Mouse (Mus musculus) cortical plate, adult 2 months (tissue): Measurements from ENCODE around the gene Pex16. TPM values are rescaled to one million over a fixed set of nuclear protein-coding genes. Genes with fewer than 3 reads are reported as not detected.
A peak's percentile ranks its signal among the peaks of the same experiment; 100 is the strongest.
"Not testable (repeated sequence)": the region's sequence is repeated elsewhere in the genome, so short reads cannot be mapped to it uniquely, and the experiment has no call there.

ENCODE experiments used
- H3K27ac ChIP-seq: fragments of 200-500 bp; 2 replicates; pipeline ENCODE4 v1.5.1; 2012; ENCODE audit warnings: low read length, control low read depth, inconsistent platforms; ENCODE audit not compliant: insufficient read depth
- H3K4me1 ChIP-seq: fragments of 200-500 bp; 2 replicates; pipeline ENCODE4 v1.6.1; 2011; ENCODE audit warnings: low read length; ENCODE audit not compliant: control insufficient read depth, insufficient read depth
- H3K4me3 ChIP-seq: fragments of 200-500 bp; 2 replicates; pipeline ENCODE4 v1.5.1; 2011; ENCODE audit warnings: mild to moderate bottlenecking, low read length, control low read depth; ENCODE audit not compliant: insufficient read depth
- CTCF ChIP-seq: fragments of 200-500 bp; IDR thresholded peaks from 2 replicates; pipeline ENCODE4 v1.5.1; 2011; ENCODE audit warnings: mild to moderate bottlenecking, control low read depth, low read length; ENCODE audit not compliant: insufficient read depth; ENCODE audit errors: extremely low read depth
- POLR2A ChIP-seq: fragments of 200-500 bp; IDR thresholded peaks from 2 replicates; pipeline ENCODE4 v1.6.1; 2011; ENCODE audit warnings: mild to moderate bottlenecking, low read length, control low read depth; ENCODE audit not compliant: insufficient read depth; ENCODE audit errors: extremely low read depth
- polyA plus RNA-seq: library from polyadenylated mRNA; depleted of rRNA; stranded (reverse); fragments of >200 nt; gene quantifications from 2 replicates; pipeline ENCODE4 v1.2.3, GENCODE M21; 2012

Pex16 gene
- polyA plus RNA-seq, 1 experiment = 45.5 TPM

DNA sequence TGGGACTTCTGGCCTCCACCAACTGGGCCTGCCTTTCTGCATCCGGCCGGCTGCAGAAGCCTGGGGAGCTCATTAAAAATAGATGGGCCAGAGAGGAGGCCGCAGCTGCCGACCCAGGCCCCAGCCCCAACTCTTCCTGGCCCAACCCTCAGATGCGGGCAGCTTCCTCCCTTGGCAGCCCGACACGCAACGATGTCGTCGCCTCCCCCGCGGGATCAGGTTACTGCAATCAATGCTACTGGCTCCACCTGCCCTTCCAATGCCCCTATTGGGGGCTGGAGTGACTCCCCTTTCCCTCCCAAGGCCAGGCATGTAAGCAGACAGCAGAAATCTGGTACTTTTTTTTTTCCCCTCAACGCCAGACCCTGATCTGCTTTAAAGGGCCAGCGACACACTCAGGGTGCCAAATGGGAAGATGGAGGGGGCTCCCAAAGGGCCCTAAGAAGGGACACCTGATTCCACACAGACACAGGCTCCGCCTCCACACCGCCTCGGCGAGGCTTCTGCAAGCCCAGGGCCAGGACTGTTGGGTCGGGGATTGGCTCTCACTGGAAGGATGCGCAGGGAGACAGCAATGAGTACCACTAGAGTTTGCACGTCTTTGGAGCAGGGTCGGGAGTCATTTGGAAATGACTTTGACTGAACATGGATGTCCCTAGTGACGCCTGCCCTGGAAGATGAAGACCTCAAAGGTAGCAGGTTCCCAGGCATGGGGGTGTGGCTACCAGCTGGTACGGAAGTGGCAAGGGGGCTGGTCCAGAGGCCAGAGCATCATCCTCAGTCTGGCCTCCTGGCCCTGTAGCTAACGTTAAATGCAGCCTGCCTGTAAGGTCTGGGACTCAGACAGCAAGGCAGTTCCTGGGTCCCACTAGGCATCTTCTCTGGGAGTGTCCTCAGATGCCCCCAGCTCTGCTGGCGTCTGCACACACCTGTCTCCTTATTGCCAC, 18.1 kb downstream of the Pex16 start:
- Histone ChIP-seq H3K4me1 (peaks cover 23% of the 10 kb centered on the region), H3K27ac (peak overlapping the region; percentile 89), H3K4me3 (peak overlapping the region; percentile 37)
- TF ChIP-seq POLR2A (peak; percentile 28; the same call in 1 of the 2 replicates), CTCF (no peak)

DNA sequence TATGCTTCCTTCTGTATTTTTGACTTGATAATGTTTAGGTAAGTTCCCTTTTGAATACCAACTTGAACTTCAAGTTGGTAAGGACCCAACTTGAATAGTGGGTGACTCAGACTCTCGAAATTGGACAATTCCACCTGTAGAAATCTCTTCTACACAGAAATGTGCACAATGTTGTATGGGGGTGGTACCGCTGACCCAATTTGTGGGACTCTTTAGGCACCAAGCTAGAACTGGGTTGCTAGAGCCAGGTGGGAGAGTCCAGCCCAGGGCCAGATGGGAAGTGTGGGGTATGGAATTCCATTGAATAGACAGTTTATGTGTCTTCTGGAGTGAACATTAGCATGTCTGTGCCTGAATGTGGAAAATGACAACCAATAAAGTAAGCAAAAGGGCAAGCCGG, 21.1 kb downstream of the Pex16 start:
- Histone ChIP-seq H3K4me1 (peaks cover 23% of the 10 kb centered on the region), H3K4me3 (no peak overlapping the region), H3K27ac (no peak overlapping the region)
- no peak for TF ChIP-seq CTCF
- TF ChIP-seq POLR2A = no peak

DNA sequence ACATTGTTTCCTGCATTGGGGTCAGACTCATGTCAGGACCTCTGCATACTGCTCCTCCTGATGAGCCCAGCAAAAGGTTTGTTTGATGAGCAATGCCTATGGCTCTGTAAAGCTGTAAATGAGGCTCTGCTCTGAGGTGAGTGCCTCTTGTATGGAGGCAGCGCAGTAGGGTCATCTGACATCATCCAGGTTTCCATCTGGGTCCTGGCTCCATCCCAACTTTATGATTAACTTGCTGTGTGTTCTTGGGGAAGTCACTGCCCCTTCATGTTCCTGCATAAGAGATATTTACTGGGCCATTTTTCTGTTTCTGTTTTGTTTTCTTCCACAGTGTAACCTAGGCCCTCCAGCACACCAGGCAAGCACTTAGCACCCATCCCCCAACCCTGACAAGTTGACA, 23.0 kb downstream of the Pex16 start:
- Histone ChIP-seq H3K27ac (no peak overlapping the region), H3K4me1 (peaks cover 15% of the 10 kb centered on the region), H3K4me3 (no peak overlapping the region)
- no peak for TF ChIP-seq CTCF
- no peak for TF ChIP-seq POLR2A

DNA sequence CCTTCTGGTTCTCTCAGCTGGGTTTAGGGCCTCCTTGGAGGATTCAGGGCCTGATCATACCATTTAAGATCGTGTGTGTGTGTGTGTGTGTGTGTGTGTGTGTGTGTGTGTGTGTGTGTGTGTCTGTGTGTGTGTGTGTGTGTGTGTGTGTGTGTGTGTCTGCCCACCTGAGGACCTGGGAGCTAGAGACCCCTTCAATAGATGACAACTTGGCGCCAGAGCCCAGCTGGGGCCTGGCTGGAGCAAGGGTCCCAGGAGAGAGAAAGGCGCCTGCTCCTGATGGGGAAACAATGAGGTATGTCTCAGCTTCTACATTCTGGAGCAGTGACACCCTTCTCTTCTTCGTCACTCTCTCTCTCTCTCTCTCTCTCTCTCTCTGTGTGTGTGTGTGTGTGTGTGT, 25.4 kb downstream of the Pex16 start:
- H3K27ac ChIP-seq = not testable (repeated sequence)
- peaks cover 15% of the 10 kb centered on the region; the same call in 1 of the 2 replicates for H3K4me1 ChIP-seq

DNA sequence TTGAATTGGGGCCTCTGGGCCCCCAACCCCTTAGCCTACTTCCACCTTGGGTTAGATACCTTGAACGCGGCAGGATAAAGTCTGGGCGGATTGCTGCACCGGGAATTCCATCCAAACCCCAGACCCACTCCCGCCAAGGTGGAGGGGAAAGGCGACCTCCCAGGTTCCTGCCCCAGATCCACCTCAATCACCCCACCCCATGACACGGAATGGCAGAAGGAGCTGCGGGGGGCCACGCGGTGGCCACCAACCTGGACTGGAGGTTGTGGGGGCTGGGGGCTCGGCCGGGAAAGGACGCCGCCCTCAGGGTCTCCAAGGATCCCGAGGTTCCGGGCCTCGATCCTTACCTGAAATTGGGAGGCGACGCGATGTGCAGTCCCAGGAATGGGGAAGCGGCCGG, 26.2 kb downstream of the Pex16 start:
- Histone ChIP-seq H3K4me3 (peak overlapping the region; percentile 93), H3K4me1 (peaks cover 16% of the 10 kb centered on the region; the same call in 1 of the 2 replicates), H3K27ac (peak overlapping the region; percentile 89)
- TF ChIP-seq CTCF (no peak), POLR2A (no peak)

More for the DNA sequence above, 25.4 kb downstream of the Pex16 start:
- peak overlapping the region; percentile 93 for H3K4me3 ChIP-seq

DNA sequence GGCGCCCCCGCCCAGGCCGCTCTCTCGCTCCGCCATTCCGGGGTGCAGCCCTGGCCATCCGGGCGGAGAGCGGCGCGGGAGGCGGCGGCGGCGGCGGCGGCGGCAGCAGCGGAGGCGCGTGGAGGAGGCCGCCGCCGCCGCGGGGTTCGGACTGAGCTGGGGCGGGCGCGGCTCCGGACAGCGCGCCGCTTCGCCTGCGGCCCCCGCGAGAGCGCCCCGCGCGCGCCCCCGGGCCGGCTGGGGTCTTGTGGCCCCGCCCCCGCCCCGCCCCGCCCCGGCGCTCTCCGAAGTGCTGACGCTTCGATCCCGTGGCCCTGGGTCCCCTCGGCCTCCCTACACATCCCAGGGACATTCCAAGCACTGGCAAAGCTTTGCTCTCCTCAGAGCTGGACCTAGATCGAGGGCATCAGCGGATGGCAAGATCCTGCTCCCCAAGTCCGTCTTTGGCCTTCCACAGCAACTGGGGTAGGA, 26.6 kb downstream of the Pex16 start, which contains the start of gene Mapk8ip1:
Gene Mapk8ip1 (minus strand): TSS at position 173 of the 471 bp plus-strand sequence.
- TF ChIP-seq CTCF = no peak
- TF ChIP-seq POLR2A = peak; percentile 54; the same call in 1 of the 2 replicates
- peaks cover 16% of the 10 kb centered on the region; the same call in 1 of the 2 replicates for H3K4me1 ChIP-seq

DNA sequence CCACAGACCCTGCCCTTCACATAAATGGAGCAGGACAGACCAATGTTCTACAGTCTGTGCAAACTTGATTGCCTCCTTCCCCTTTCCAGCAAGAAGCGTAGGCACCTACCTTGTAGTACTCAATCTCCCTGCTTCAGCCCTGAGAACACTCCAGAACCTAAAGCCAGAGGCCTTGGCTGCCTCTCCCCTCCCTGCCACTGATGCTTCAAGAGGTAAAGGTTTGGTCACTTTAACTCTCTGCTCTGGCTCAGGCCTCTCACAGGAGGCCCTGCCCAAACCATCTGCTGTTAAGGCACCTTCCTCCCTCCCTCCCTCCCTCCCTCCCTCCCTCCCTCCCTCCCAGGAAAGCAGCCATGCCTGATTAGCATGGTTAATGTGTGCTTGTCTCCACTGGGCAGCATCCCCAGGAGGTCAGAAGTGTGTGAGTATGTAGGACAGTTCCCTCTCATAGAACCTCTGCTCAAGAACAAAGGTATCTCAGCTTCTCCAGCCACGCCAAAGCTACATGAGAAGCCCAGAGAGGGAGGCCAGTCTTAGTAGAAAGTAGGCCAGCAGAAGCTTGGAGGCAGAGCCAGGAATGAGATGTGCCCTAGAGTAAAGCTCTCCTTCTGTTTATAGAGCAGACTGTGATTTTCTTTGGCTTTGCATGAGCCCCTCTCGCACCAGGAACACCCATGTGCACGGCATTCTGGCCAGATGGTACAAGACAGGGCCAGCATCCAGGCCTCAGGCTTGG, 28.3 kb downstream of the Pex16 start:
- Histone ChIP-seq H3K4me3 (no peak overlapping the region), H3K4me1 (peaks cover 9% of the 10 kb centered on the region; the same call in 1 of the 2 replicates), H3K27ac (0 out of 2 replicates have a peak overlapping the region, but pooled peaks have one; percentile 31)
- TF ChIP-seq POLR2A (no peak; the same call in 1 of the 2 replicates), CTCF (no peak)

More for the DNA sequence above, 26.6 kb downstream of the Pex16 start, which contains the start of gene Mapk8ip1:
- Histone ChIP-seq H3K4me3 (peak within 1 kb of the TSS; percentile 93), H3K27ac (peak within 1 kb of the TSS; percentile 89)

DNA sequence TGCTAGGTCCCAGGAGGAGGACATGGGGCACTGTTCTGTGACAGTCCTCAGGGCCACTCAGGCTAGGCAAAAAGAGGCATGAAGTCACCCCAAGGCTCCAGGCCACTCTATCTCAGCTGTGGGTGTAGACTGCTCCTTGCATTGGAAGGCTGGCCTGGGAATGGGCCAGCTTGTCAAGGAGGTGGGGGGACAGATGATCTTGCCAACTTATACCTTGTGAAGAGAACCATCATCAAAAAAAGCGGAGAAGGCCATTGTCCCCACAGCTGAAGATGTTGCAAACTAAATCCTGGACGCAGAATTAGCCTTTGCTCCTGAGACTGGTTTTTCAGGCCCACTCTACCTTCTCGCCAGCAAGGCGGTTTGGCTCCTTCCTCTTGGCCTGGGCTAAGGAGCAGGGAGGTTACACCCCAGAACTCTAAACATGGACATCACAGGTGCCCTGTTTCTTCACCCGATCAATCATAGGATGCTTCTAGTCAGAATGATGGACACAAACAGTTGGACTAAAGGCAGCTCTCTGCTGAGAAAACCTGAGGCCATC, 29.4 kb downstream of the Pex16 start:
- H3K4me1 ChIP-seq = peaks cover 6% of the 10 kb centered on the region; the same call in 1 of the 2 replicates
- H3K27ac ChIP-seq = peak overlapping the region; percentile 11; the same call in 1 of the 2 replicates
- H3K4me3 ChIP-seq = no peak overlapping the region
- TF ChIP-seq POLR2A (no peak), CTCF (no peak)

DNA sequence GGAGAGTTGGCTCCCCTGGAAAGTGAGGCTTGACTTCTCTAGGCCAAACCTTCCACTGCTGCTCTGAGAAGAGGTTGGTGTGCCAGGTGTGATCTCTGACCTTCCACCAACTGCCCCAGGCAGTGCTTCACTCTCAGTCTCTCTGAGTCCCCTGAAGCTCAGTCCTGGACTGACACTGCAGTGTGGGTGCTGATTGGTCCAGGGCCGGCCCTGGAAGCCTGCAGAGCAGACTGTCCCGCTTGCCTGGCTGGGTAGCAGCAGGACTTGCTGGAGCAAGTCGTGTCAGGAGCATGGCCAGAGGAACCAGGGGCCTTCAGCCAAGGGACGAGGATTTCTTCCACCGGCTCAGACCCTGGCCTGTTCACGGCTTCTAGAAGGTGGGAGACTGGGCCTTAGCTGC, 30.3 kb downstream of the Pex16 start:
- TF ChIP-seq POLR2A (no peak), CTCF (no peak)
- H3K27ac ChIP-seq = no peak overlapping the region
- H3K4me1 ChIP-seq = peaks cover 6% of the 10 kb centered on the region; the same call in 1 of the 2 replicates
- no peak overlapping the region for H3K4me3 ChIP-seq
